Mouse (Mus musculus) cerebellum, postnatal 10 days (tissue): Measurements from ENCODE around the gene Gpx7.
"Not testable (repeated sequence)": the region's sequence is repeated elsewhere in the genome, so short reads cannot be mapped to it uniquely, and the experiment has no call there.

Source experiments
- DNase-seq, 2 experiments: peaks; one replicate each; pipeline ENCODE4 v3.0.0; 2021; ENCODE audit warnings: mixed read lengths in 2 of 2

The Gpx7 gene

DNA sequence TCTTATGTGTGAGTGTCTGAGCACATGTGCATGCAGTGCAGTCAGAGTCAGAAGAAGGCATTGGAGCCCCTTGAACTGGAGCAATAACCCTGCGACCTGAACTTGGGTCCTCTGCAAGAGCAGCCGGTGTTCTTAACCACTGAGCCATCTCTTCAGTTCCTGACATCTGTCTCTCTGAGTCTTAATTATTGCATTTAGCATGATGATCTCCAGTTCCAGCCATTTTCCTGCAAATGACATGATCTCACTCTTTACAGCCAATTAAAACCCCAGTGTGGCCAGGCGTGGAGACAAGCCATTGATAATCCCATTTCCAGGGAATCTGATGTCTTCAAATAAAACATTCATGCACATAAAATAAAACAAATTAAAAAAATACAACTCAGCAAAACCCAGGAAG is 18.0 kb downstream of the Gpx7 start:
- no peak for DNase-seq

DNA sequence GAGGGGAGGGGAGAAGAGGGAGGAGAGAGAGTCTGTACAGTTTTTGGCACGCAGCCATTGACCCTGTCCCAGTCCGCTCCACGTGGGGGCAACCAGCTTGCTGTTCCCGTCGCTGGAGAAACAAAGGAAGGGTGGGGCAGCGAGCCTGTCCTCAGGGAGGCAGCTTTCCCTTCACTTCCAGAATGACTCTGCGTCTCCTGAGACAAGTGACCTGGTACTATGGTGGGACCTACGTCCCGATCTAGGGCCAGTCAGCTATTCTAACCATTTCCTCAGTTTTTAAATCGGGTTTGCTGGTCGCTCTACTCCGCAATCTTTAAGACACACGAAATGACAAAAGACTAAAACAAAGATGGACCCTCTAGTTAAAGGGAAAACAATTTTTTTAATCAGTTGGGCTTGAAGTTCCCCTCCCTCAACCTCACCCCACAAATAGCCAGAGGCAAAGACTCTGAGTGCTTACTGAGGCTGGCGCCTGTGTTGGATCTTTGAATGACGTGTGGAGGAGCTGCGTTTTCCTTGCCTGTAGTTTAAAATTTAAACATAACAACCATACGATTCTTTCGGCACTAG is 19.0 kb downstream of the Gpx7 start:
- DNase-seq, result peak; percentile 82 to 86

DNA sequence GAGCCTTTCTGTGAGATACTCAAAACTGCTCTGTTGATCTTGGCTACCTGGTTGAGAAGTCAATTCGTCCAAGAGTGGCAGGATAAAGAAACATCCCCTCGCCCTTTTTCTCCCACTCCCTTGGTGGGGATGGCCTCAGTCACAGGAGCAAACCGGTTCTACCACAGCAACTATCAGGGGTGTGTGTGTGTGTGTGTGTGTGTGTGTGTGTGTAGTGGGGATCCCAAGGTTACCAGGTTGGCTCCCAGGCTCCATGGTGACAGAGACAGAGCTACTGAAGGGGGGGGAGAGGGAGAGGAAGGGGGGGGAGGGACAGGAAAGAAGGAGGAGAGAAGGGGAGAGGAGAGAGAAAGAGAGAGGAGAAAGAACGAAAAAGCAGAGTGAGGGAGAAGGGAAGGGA is 19.7 kb downstream of the Gpx7 start:
- peak; percentile 28 to 39 for DNase-seq

- no peak for DNase-seq
Observed at GRCm38 (mm10) chr4:108386087-108386486, 20.7 kb downstream of the Gpx7 start.

GRCm38 (mm10) chr4:108383183-108383714 is 23.5 kb downstream of the Gpx7 start, which contains the start of gene Shisal2a:
Gene Shisal2a, minus strand, starts transcription at chr4:108383349.
- peak; percentile 47 to 62 for DNase-seq

GRCm38 (mm10) chr4:108380146-108380545 is 26.6 kb downstream of the Gpx7 start:
- DNase-seq, result no peak

DNA sequence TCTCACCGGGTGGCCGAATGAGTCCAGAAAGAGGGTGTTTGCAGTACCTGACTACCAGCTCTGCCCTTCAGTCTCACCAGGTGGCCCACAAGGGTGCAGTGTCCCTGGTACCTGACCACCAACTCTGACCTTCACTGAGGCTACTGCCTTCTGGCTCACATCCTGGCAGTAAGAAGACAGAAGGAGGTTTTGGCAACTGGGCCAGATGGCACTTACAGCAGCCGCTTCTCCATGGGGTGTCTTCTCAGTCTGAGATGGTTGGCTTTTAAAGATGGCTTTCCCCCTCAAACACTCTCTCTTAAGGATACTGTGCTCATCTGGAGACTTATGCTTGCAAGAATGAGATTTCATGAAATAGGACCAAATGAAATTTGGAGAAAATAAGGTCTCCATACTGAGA is 27.3 kb downstream of the Gpx7 start:
- DNase-seq, result peak; percentile 73 to 75

DNA sequence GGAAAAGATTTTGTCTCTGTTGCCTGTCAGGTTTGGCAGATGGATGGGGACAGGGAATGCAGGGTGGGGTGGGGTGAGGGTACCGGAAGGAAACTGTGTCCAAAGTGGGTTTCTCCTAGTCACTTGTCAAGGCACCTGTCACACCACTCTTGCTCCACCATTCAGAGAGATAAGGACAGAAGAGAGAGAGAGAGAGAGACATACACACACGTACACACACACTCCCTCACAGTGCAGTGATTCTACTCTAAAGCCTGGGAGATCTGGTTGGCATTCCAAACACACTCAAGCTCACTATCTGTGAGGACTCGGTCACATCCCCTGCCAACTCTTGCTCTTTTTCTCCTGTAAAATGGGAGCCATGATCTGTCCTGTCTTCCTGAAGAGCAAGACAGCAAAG is 34.6 kb downstream of the Gpx7 start:
- no peak for DNase-seq

DNA sequence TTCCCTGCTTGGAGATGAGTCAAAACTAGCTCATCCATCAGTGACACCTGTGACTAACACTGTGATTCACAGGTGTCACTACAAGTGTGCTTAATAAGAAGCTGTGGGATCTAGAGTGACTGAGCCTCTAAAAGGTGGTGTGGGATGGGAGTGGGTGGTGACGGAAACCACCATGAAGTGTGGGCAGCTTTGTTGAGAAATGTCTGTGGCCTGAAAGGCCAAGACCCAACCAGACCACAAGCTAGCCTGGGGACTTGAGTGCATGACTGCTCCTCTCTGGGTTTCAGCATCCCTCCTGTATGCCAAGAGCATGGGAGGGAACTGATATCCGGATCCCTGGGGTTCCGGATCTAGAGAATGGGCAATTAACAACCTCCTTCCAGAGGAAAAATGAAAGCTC is 35.3 kb downstream of the Gpx7 start:
- DNase-seq, result no peak

DNA sequence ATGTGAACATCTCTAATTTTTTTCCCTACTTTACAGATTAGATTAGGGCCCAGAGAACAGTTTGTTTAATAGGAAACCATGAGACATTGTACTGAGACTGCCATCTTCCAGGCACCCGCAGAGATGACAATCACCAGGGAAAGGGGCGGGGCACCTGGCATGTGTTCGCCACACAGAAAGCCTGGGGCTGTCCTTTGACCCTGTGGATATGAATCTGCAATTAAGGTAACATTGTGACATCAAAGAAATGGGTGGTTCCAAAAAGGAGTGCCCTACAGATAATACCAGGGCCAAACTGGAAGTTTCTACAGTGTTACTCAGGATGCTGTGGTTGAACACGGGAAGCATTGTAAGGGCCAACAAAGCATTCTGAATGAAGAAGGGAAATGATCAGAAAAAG is 36.4 kb downstream of the Gpx7 start:
- no peak for DNase-seq

DNA sequence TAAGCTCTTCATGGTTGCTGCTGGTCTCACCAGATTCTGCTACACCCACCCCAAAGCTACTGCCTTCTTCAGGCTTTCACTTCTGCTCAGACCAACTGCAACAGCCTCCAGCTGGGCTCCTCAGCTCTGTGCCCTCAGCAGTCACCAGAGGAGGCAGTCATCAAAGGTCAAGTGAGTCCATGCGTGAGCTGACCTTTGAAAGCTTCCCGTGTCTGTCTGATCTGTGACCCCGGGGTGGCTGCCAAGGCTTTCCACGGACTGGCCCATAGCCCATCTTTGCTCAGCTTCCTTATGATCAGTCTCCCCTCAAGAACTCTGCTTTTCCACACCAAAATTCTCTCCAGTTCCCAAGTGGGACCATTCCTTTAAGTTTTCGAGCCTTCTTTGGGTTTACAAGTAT is 37.5 kb downstream of the Gpx7 start:
- no peak for DNase-seq

GRCm38 (mm10) chr4:108364111-108364476 is 42.7 kb downstream of the Gpx7 start:
- DNase-seq, result peak; percentile 41 to 59

DNA sequence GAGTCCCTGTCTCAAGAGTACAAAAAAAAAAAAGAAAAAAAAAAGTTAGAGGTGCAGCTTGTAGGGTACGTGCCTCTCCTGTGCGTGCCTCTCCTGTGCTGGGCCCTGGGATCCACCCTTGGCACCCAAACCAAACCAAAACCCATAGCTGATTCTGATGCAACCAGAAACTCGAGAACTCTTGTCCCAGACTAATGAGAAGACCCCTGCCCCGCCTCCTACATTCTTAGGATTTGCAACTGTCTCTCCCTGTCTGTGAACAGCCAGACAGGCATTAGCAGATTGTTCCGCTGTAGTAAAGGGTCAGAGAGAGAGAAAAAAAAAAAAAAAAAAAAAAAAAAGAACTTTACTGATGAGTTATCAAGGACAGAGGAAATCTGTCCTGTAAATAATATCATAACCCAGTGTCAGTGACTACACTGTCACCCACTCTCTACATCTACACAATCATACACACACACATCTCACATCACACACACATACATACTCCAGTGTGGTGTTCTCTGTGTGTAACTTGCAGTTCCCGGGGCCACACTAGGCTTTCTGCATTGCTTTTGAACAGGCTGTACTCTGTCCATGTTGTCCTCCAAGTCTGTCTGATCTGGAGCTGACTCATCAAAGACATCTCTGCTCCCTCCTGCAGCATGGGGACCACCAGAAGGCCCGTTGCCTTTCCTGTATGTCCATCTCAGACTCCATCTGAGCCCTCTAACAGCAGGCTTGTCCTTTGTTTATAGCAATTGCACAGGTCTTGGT is 43.2 kb downstream of the Gpx7 start:
- peak in 1 of 2 experiments; percentile 13 for DNase-seq

GRCm38 (mm10) chr4:108362321-108363261 is 44.2 kb downstream of the Gpx7 start:
- peak; percentile 18 to 25 for DNase-seq

- peak; percentile 92 to 94 for DNase-seq
Observed at GRCm38 (mm10) chr4:108360136-108361055, 46.4 kb downstream of the Gpx7 start.

- DNase-seq, result no peak
Observed at GRCm38 (mm10) chr4:108358498-108358897, 48.3 kb downstream of the Gpx7 start.

- no peak for DNase-seq
Observed at GRCm38 (mm10) chr4:108357458-108357857, 49.3 kb downstream of the Gpx7 start.

- not testable (repeated sequence) for DNase-seq
Observed at GRCm38 (mm10) chr4:108353591-108353990, 53.2 kb downstream of the Gpx7 start.

DNA sequence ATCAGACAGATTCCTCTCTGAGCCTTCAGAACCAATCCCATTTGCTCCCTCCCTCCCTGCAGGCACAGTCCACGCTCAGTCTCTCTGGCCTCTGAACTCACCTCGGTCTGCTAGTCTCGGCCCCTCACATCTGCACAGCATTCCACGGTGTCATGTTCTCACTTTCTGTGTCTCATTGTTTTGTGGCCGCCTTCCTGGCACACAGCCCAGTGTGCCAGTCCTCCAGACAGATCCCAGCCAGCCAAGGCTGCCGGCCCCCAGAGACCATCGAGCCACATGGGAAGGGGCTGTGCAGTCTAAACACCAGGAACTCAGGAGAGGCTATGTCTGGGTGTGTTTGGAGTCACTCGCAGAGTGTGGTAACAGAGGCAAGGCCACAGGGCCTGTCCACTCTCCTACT is 55.9 kb downstream of the Gpx7 start:
- peak; percentile 44 to 58 for DNase-seq
